Mouse (Mus musculus) myocyte (in vitro differentiated cells): ENCODE measurements around the gene Acaa1a.

Experiments
- CEBPB ChIP-seq: IDR thresholded peaks from 2 replicates; pipeline ENCODE4 v1.6.1; 2011; ENCODE audit warnings: mild to moderate bottlenecking, moderate library complexity; ENCODE audit not compliant: poor library complexity, insufficient read depth, severe bottlenecking
- POLR2A ChIP-seq: IDR thresholded peaks from one replicate; pipeline ENCODE4 v1.6.1; 2011; ENCODE audit warnings: low read depth, mild to moderate bottlenecking, control low read depth, moderate library complexity; ENCODE audit not compliant: insufficient read length
- POLR2AphosphoS2 ChIP-seq: IDR thresholded peaks from one replicate; pipeline ENCODE4 v1.6.1; 2011; ENCODE audit warnings: low read depth, control low read depth; ENCODE audit not compliant: insufficient read length
- REST ChIP-seq: IDR thresholded peaks from one replicate; pipeline ENCODE4 v1.6.1; 2011; ENCODE audit warnings: mild to moderate bottlenecking, control low read depth, moderate library complexity; ENCODE audit not compliant: insufficient read depth, insufficient read length
- USF1 ChIP-seq: IDR thresholded peaks from one replicate; pipeline ENCODE4 v1.6.1; 2011; ENCODE audit warnings: low read depth, mild to moderate bottlenecking, control low read depth, moderate library complexity

- TF ChIP-seq POLR2A (no peak), POLR2AphosphoS2 (no peak), REST (no peak), USF1 (no peak), CEBPB (no peak)
Observed at GRCm38 (mm10) chr9:119290791-119291190, 48.7 kb upstream of the Acaa1a start.
